28 mouse cellular contexts compared by ENCODE assay signal in the genomic region with DNA sequence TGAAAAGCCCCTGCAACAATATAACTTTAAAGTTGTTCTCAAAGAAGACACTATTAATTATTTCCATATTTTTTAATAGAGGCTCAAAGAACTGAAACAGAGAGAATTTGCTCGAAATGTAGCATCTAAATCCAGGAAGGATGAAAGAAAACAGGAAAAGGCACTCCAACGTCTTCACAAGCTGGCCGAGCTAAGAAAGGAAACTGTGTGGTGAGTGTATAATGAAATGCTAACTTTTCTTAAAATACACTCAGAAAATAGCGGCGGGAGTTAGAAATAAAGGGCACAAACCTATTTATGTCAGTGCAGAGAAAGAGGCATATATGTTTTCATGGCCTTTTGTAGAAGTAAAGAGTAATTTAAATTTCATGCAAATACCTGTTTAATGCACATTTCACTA.
"Had no signal": no experiment of that assay in that cellular context is flagged by ENCODE, and none has a peak within 500 bp of the region (broad histone marks: within the 10 kb centered on the region; RNA-seq: fewer than 3 reads in every experiment).

No protein-coding gene starts in this region.

- H3K9ac ChIP-seq: embryonic facial prominence, embryonic 12.5 days; embryonic facial prominence, embryonic 13.5 days; embryonic facial prominence, embryonic 15.5 days; forebrain, embryonic 12.5 days; forebrain, embryonic 13.5 days; forebrain, embryonic 15.5 days; forebrain, postnatal 0 days had no signal

- ATAC-seq: forebrain, embryonic 13.5 days; forebrain, embryonic 14.5 days; forebrain, embryonic 15.5 days; forebrain, embryonic 16.5 days; forebrain, postnatal 0 days had no signal

- H3K9me3 ChIP-seq: embryonic facial prominence, embryonic 10.5 days; embryonic facial prominence, embryonic 12.5 days; embryonic facial prominence, embryonic 13.5 days; embryonic facial prominence, embryonic 15.5 days; forebrain, embryonic 10.5 days; forebrain, embryonic 12.5 days; forebrain, embryonic 13.5 days; forebrain, embryonic 15.5 days had no signal

- H3K4me3 ChIP-seq: embryonic facial prominence, embryonic 10.5 days; embryonic facial prominence, embryonic 12.5 days; embryonic facial prominence, embryonic 13.5 days; embryonic facial prominence, embryonic 15.5 days; erythroblast, embryonic 14.5 days; forebrain, embryonic 10.5 days; forebrain, embryonic 12.5 days; forebrain, embryonic 13.5 days; forebrain, embryonic 15.5 days; gastrocnemius, adult 2 months; heart, adult 2 months had no signal

- DNase-seq: cerebellum, adult 8-10 months; cerebellum, adult 9-10 months; cerebellum, adult 9-11 months; cerebellum, postnatal 10 days; cerebellum, postnatal 14 days; cerebellum, postnatal 25 days; cerebellum, postnatal 36 days; embryo, embryonic 11 days; forebrain, postnatal 0 days; gastrocnemius, adult 2 months; gastrocnemius, postnatal 10 days; gastrocnemius, postnatal 14 days; gastrocnemius, postnatal 25 days; gastrocnemius, postnatal 36 days; heart, adult 11 months; heart, adult 18-20 months; heart, adult 2 months had no signal

- H3K27me3 ChIP-seq: embryonic facial prominence, embryonic 12.5 days; embryonic facial prominence, embryonic 13.5 days; embryonic facial prominence, embryonic 15.5 days; forebrain, embryonic 12.5 days; forebrain, embryonic 13.5 days; forebrain, embryonic 15.5 days had no signal

- H3K4me1 ChIP-seq: embryonic facial prominence, embryonic 10.5 days; embryonic facial prominence, embryonic 12.5 days; embryonic facial prominence, embryonic 13.5 days; embryonic facial prominence, embryonic 15.5 days; forebrain, embryonic 10.5 days; forebrain, embryonic 12.5 days; forebrain, embryonic 13.5 days; forebrain, embryonic 15.5 days had no signal

- H3K27ac ChIP-seq: embryonic facial prominence, embryonic 10.5 days; embryonic facial prominence, embryonic 12.5 days; embryonic facial prominence, embryonic 13.5 days; embryonic facial prominence, embryonic 15.5 days; forebrain, embryonic 10.5 days; forebrain, embryonic 12.5 days; forebrain, embryonic 13.5 days; forebrain, embryonic 15.5 days; gastrocnemius, adult 2 months; heart, adult 2 months had no signal

- H3K36me3 ChIP-seq: embryonic facial prominence, embryonic 10.5 days; embryonic facial prominence, embryonic 12.5 days; embryonic facial prominence, embryonic 13.5 days; embryonic facial prominence, embryonic 15.5 days; forebrain, embryonic 10.5 days; forebrain, embryonic 12.5 days; forebrain, embryonic 15.5 days had no signal

- H3K4me2 ChIP-seq: embryonic facial prominence, embryonic 12.5 days; embryonic facial prominence, embryonic 13.5 days; embryonic facial prominence, embryonic 15.5 days; forebrain, embryonic 12.5 days; forebrain, embryonic 13.5 days; forebrain, embryonic 15.5 days had no signal
